Mouse (Mus musculus): Measurements from ENCODE around the gene Hspbap1.

- TF ChIP-seq CTCF (IDR thresholded peaks at IDR 0.05; ENCODE audit: control insufficient read depth, insufficient read depth, insufficient replicate concordance, low read depth, low read length) = no peak
- TF ChIP-seq POLR2A (IDR thresholded peaks at IDR 0.05; ENCODE audit: control insufficient read depth, low read depth, low read length) = no peak
Measured at GRCm38 (mm10) chr16:35806973-35807662, 36.9 kb downstream of the Hspbap1 start.
